Mouse (Mus musculus): Measurements from ENCODE around the gene Arhgef11. TPM values are rescaled to one million over a fixed set of nuclear protein-coding genes. Genes with fewer than 3 reads are reported as not detected.

Arhgef11 gene
- total RNA-seq, 2 experiments from 2014 or later = 57.2 to 60.8 TPM

- peak in 1 of 2 experiments; percentile 36 for DNase-seq (ENCODE audit: low spot score in 2 of 2)
Measured at GRCm38 (mm10) chr3:87659692-87660429, 42.5 kb downstream of the Arhgef11 start.

DNA sequence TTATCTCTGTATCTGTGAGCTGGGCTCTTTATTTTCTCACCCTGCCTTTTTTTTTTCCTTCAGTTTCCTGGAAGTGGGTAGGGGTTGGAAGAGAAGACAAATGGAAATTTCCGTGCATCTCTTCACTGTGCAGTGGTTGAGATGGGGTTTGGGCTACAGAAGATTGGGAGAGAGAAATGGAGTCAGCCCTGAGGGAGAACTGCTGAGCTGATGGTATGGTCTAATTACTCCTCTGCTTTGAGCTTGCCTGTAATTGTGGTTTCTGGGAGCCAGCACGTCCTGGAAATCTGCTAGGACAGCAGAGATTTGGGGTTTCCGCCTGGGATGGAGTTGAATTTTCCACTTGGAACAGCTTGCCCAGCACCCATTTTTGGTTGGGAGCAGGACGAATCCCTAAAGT is 43.1 kb downstream of the Arhgef11 start:
- DNase-seq (ENCODE audit: low spot score in 2 of 2) = no peak

DNA sequence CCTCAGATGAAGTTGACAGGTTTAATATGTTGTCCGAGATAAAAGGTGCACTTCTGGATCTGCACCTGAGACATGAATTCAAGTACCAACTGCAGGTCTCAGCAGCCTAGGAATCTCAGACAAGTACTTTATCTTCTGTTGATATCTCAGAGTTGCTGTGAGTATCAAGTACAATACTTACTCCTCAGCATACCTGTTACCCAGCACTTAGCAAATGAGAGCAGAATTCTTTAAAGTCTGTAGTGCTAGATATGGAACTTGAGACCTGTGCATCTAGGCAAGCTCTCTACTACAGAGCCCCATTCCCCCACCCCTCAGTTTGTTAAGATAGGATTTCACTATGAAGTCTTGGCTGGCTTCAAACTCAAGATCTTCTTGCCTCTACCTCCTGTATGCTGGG is 43.9 kb downstream of the Arhgef11 start:
- no peak for DNase-seq (ENCODE audit: low spot score in 2 of 2)

DNA sequence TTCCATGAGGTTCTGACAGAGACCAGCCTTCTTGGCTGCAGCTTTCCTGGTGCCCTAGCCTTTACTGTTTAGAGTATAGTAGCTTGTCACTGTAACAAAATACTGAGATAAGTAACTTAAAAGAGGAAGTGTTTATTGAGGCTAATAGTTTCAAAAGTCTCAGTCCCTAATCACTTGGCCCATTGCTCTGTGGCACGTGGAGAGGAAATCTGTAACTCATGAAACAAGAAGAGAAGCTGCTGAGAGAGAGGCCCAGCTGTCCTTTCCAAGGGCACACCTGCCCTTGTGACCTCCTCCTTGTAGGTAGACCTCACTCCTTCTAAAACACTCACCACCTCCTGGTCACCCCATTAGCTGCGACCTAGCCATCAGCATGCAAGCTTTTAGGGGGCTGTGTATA is 101.2 kb downstream of the Arhgef11 start:
- no peak for DNase-seq (ENCODE audit: low spot score in 2 of 2)

GRCm38 (mm10) chr3:87724556-87724955 is 107.2 kb downstream of the Arhgef11 start:
- no peak for DNase-seq (ENCODE audit: low spot score in 2 of 2)

- DNase-seq (ENCODE audit: low spot score in 2 of 2) = no peak
Measured at GRCm38 (mm10) chr3:87725396-87726160, 108.2 kb downstream of the Arhgef11 start.

- no peak for DNase-seq (ENCODE audit: low spot score in 2 of 2)
Measured at GRCm38 (mm10) chr3:87726191-87726590, 108.8 kb downstream of the Arhgef11 start.

DNA sequence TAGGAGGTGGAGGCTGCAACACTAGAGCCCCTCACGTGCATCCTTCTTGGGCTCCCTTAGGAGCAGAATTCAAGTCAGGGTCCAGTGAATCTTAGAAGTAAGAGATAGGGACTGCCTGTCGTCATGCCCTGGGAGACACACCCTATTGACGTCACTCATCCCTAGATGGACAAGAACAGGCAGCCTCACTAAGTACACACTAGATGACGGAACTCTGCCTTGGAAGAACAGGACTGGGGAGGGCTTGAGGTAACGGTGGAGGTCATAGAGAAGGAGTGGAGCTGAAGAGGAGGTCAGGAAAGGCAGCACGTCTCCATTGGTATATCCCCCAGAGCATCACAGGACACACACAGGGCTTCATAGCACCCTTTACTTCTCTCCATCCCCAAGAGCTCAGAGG is 111.3 kb downstream of the Arhgef11 start:
- no peak for DNase-seq (ENCODE audit: low spot score in 2 of 2)

GRCm38 (mm10) chr3:87733098-87733497 is 115.7 kb downstream of the Arhgef11 start:
- no peak for DNase-seq (ENCODE audit: low spot score in 2 of 2)

DNA sequence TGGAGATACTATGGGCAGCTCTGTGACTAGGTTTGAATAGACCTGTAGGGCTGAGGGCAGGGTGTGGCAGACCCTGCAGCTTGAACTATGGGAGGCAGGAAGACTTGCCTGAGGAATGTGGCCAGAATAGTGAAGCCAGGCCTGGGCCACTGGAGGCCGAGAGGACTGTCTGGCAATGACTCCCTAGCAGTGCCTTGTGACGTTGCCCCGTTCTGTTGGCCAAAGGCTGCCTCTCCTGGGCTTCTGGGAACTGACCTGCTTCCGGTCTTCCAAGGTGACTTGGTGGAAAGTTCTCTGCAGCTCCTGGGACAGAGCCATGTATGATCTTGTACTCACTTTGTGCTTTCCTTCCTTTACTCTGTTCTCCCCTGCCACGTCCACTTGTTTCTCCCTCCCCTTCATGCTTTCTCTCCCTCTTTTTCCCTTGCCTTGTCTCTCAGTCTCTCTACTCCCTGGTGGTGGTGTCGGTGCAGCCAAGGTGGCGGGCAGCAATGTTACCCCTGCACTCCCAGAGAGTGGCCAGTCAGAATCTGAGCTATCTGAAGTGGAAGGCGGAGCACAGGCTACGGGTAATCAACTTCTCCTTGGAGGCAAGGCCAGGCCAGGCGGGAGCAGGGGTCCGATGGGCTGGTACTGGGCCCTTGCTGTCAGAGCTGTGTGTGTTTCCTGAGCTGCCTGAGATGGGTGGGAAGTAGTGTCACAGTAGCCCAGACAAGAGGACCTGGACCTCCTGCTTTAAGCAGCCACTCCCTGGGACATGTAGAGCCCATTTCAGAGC is 116.8 kb downstream of the Arhgef11 start:
- no peak for DNase-seq (ENCODE audit: low spot score in 2 of 2)

DNA sequence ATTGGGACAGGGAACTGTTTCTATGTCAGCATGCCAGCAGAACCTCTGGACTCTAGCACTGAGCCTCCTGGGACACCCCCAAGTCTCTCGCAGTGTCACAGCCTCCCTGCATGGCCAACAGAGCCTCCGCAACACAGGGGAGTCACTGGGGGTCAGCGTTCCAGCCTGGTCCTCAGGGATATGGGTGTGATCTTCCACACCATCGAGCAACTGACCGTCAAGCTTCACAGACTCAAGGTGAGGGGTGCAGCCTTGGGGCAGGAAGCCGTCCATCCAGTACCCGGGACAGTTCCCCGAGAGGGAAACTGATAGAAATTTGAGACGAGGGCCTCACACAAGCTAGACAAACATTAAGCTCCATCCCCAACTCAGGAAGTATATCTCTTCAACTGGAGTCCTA is 118.0 kb downstream of the Arhgef11 start:
- no peak for DNase-seq (ENCODE audit: low spot score in 2 of 2)

DNA sequence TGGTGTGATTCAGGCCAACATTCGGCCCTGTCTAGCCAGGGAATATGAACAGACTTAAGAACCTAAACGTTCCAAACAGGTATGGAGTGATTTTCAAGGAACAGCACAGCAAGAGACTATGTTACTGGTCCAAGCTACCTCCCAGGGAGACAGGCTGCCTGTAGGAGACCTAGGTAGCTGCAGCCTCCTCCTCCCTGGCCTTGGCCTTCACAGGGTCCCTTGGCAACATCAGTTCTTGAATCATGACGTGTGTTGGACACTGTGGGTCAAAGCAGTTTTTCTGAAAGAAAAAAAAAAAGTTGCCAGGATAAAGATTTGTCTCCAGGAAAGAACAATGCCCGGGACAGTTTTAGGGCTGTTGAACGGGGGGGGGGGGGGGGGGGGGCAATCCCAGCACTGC is 121.5 kb downstream of the Arhgef11 start:
- DNase-seq (ENCODE audit: low spot score in 2 of 2) = no peak

- no peak for DNase-seq (ENCODE audit: low spot score in 2 of 2)
Measured at GRCm38 (mm10) chr3:87742013-87742412, 124.7 kb downstream of the Arhgef11 start.

DNA sequence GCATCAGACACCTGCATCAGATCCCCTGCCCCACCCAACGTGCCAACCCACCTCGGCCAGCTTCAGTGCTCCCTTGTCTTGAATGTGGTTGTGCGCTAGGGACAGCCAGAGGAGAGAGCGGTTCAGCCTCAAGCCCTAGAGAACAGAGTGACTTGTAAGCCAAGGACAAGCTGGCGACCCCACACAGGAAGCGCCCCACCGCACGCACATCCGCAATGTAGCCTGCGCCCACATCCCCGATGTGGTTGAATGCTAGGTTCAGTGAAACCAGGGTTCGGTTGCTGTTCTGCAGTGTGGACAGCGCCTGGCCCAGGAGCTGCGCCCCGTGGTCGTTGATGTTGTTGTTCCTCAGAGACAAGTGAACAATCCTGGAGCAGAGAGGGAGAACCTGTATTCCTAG is 125.4 kb downstream of the Arhgef11 start:
- DNase-seq (ENCODE audit: low spot score in 2 of 2) = no peak

- no peak for DNase-seq (ENCODE audit: low spot score in 2 of 2)
Measured at GRCm38 (mm10) chr3:87743927-87744326, 126.6 kb downstream of the Arhgef11 start.

DNA sequence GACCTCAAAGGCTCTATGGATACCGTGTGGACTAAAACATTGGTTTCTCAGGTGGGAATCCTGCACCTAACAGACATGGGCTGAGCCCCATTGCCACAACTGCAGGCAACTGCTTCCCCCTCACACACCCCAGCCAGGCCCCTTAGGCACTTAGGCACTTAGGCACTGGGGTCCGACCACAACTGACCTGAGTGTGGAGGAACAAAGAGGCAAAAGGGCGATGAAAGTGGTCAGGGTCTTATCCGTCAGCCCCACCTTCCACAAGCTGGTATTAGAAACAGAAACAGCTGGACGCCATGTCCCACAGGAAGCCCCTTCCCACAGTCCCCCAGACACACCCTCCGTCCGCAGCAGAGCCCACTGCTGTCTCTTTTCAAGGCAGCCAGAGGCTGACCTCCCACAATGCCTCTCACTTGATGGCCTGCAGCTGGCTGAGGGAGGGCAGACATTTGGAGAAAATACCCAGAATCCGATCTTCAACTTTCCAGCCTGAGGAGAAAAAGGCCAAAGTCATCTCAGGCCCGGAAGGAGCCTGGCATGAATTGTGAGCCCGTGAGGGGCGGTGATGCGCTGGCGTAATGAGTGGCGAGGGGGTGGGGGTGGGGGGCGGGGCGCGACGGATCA is 127.8 kb downstream of the Arhgef11 start:
- no peak for DNase-seq (ENCODE audit: low spot score in 2 of 2)

DNA sequence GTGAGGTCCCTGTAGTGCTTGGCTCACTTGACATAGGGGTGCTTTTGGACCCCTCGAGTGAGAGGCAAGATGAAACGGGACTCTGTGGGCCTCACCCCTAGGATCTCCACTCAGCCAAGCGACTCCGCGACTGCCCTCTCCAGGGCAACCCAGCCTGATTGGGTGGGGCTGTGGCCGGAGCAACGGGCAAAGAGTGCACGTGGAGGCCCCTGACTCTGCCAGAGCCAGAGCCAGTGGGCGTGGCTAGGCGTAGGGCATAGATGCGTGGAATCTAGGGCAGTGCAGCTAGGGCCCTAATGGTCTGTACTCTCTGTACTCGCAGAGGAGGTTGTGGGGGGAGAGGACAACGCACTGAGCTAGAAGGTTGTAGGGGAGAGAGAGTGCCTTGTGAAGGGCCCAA is 131.1 kb downstream of the Arhgef11 start, which contains the start of gene Lrrc71:
TSS of gene Lrrc71 (minus strand) at position 195 of the 400 bp plus-strand sequence.
- no peak for DNase-seq (ENCODE audit: low spot score in 2 of 2)

DNA sequence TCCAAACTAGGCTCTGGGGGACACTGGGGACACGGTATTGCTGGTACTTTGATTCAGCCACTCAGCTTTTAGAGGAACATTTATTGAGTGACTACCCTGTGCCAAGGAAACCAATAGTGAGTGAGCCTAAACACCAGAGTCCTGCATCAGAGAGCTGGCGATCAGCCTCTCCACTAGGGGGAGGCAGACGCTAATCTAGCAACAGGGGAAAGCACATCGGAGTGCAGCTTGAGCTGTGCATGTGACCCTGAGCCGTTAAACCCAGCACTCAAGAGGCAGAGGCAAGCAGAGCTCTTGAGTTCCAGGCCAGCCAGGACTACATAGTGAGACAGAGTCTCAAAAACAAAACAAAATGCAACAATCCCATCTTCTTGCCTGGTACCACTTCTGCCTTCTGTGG is 131.7 kb downstream of the Arhgef11 start:
- DNase-seq (ENCODE audit: low spot score in 2 of 2) = peak in 1 of 2 experiments; percentile 50

DNA sequence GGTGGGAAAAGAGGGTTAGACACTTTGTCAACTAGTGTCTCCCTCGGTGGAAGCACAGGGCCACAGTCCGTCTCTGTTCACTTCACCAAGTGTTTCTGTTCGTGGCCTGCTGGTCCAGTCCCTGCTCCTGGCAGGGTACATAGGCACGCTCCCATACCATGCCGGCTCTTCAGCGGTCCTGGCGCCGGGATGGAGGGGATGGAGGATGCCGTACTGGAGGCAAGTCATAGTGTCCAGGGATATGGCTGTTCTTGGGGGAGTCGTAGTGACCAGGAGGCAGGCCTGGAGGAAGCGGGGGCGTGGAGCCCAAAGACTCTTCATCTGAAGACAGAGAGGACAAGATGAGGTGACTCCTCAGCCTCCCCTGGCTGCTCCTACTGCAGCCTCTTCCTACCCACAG is 132.6 kb downstream of the Arhgef11 start:
- DNase-seq (ENCODE audit: low spot score in 2 of 2) = no peak

DNA sequence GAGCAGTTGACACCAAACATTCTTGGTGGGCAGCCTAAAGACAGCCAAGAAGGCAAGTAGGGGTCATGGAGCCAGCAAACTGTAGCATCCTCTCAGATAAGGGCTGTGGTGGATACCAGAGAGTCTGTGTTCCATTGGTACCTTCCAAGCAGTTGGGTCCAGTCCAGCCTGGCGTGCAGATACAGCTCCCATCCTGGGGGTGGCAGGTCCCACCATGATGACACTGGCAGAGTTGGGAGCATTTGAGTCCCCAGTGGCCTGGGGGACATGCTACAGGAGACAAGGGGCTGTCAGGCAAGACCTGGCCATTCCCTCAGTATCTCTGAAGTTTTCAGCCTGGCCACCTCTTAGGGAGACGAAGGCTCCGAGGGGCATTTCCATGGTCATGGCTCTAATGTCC is 135.2 kb downstream of the Arhgef11 start:
- DNase-seq (ENCODE audit: low spot score in 2 of 2) = no peak

- no peak for DNase-seq (ENCODE audit: low spot score in 2 of 2)
Measured at GRCm38 (mm10) chr3:87753829-87754228, 136.5 kb downstream of the Arhgef11 start.
